Mouse (Mus musculus) layer of hippocampus, adult 9-10 months (tissue): ENCODE data around the gene Sephs1.

ENCODE experiments used
- DNase-seq: peaks from one replicate; pipeline ENCODE4 v3.0.0; 2022; ENCODE audit warnings: low spot score

Sephs1 gene

GRCm38 (mm10) chr2:4881350-4882248, at the start of gene Sephs1:
Gene Sephs1, plus strand, starts transcription at chr2:4881564.
- DNase-seq: peak; percentile 33

GRCm38 (mm10) chr2:4832166-4832565, 49.2 kb upstream of the Sephs1 start:
- DNase-seq: no peak

DNA sequence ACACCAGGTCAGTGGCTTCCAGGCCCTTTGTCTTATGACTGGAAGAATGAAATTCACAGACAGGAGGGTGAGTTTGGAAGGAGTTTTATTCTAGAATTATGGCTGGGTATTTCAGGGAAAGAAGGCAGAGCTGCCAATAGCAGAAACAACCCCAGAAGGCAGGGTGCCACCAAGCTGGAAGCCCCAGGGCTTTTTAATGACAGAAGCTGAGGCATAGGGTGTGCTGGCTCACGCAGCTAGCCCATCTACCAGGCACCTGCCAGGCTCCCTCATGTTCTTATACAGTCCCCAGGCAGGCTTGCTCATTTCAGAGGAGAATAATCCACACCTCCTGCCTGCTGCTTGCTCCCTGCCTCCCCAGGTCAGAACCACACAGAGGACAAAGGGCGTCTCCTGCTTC, 31.9 kb upstream of the Sephs1 start:
- DNase-seq: no peak

DNA sequence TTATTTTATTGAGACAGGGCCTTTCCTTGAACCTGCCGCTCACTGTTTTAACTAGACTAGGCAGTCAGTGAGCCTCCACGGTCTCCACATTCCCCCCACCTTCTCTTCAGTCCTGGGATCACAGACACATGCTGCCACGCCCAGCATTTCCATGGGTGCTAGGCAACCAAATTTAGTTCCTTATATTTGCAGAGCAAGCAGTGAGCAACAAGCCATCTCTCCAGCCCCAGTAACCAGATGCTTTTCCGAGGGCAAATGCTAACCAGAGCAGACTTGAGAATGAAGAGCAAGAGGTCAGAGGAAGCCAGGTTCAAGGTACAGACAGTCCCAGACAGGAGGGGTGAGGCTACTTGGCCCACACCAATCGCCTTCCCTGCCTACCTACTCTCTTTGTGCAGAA, 24.2 kb upstream of the Sephs1 start:
- DNase-seq: no peak

GRCm38 (mm10) chr2:4858161-4858560, 23.2 kb upstream of the Sephs1 start:
- no peak for DNase-seq

- peak; percentile 81 for DNase-seq
These were observed 17.2 kb upstream of the Sephs1 start for GRCm38 (mm10) chr2:4864008-4864816.

DNA sequence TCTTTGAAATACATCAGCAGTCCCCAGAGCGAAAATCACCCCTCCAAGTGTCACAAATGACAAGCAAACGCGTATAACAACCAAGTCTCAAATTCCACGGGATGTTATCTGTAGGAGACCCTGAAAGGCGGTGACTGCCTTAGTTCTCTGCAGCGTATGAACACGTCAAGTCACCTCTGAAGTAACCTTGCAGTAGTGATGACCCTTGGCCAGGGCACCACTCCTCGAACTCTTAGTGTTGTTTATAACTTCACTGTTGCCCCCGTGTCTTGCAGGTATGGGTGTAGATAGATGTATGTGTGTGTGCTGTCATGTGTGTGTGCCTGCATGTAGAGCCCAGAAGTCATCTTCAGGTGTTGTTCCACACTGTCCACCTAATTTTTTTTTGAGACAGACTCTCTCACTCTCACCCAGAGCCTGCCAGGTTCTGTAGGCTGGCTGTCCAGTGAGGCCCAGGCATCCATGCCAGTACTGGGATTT, 16.5 kb upstream of the Sephs1 start:
- no peak for DNase-seq

DNA sequence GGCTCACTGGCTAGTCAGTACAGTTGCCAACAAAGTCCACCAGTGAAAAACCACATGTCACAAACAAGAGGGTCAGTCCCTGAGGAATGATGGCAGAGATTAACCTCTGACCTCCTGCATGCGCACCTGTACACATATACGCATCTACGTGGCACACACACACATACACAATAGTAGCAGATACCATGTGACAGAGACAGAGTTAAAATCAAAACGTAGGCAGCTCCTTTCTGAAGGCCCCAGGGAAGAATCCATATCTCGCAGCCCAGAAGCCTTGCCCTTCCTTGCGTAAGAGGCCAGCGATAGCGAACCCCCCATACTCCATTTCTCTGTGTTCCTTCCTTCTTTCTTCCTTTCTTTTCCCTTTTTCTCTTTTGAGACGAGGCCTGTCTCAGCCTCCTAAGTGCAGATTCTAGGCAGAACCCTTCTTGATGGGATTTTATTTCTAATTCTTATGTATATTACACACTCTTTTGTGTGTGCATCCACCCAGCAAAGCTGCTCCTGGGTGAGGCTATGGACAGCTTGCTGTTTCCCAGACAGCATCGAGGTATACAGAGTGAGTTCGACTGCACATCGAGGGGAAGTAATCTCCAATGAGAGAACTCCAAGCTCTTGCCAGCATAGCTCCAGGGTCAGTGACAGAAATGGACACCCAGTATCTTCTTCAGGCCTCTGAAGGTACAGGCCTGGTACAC, 13.2 kb upstream of the Sephs1 start:
- DNase-seq: no peak

GRCm38 (mm10) chr2:4872740-4873139, 8.6 kb upstream of the Sephs1 start:
- no peak for DNase-seq

- DNase-seq: no peak
These were observed 8.0 kb upstream of the Sephs1 start for GRCm38 (mm10) chr2:4873331-4873730.

- no peak for DNase-seq
These were observed 6.3 kb upstream of the Sephs1 start for GRCm38 (mm10) chr2:4875090-4875489.

DNA sequence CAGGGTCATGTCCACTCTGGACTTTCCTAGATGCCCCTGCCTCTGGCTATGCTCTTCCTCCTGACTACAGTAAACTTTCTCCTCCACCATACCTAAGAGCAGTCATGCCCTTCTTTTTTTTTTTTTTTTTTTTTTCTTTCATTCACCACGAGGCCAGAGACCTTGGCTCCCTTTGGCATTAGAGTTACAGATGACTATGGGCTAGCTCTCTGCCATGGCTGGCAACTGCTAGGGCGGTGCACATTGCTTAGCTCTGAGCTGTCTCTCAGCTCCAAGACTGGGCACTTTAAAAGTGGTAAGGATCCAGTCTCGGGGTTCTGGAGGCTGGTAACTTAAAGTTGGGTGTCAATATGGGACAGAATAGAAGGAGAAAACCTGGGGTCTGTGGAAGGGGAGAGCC, 5.2 kb upstream of the Sephs1 start:
- no peak for DNase-seq

DNA sequence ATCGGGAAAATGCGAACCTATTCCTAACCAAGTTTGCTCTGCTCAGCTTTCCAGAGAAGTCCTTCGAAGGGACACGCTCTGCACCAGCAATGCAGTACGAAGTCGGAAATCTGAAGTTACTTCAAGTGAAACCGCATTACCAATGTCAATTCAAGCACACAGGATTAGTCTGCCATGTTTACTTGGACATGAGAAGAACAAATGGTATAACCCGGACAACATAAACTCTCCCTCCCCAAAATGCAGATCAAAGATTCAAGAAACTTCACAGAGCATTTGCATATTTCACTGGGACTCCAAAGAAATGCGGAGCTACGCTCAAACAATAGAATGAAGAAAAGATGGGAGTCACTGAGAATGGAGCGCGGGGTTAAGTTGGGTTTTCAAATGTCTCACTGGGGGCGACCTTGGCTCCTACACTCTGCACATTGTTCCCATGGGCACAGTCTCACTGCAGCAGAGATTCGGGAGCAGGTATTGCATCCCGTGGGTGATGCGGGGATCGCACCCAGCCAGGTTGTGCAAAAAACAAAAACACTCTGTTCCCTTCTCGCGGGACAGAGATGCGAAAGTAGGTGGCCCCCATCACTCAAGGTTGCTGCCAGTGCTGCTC, 521 bp upstream of the Sephs1 start:
- DNase-seq: no peak

DNA sequence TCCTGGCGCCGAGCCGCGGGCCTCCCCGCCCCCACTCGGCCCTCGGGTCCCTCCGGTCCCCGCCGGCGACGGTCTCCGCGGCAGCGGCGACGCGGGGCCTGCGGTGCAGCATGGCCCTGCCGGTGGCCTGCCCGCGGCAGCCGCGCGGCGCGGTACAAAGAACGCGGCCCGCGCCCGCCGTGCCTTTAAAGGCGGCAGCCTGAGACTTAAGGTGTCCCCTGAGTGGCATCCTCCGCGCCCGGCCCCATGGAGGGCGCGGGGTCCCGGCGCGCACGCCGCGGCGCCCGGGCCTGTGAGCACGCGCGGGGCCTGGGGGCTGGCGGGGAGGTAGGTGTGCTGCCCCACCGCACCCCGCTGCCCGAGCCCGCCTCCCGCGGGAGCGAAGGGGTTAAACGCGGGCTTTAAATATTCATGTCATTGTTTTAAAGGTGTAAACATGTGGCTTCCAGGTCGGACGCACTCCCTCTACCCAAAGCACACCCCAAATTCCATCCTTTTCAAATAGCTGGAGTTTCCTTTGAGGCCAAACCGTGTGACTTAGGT, 956 bp downstream of the Sephs1 start:
- DNase-seq: peak; percentile 33

- no peak for DNase-seq
These were observed 1.8 kb downstream of the Sephs1 start for GRCm38 (mm10) chr2:4883009-4883704.

- no peak for DNase-seq
These were observed 5.5 kb downstream of the Sephs1 start for GRCm38 (mm10) chr2:4886896-4887295.

- no peak for DNase-seq
These were observed 14.2 kb downstream of the Sephs1 start for GRCm38 (mm10) chr2:4895598-4895997.

DNA sequence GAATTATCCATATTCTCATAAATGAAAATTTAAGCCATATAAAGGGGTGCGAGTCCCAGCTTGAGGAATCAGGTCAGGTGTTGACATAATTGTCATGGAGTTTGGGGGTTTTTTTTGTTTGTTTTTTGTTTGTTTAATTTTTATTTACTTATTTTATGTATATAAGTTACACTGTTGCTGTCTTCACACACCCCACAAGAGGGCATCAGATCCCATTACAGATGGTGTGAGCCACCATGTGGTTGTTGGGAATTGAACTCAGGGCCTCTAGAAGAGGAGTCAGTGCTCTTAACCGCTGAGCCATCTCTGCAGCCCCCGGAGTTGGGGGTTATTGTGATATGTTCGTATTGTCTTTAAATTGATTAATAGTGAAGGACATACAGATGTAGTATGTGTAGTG, 15.6 kb downstream of the Sephs1 start:
- DNase-seq: no peak

DNA sequence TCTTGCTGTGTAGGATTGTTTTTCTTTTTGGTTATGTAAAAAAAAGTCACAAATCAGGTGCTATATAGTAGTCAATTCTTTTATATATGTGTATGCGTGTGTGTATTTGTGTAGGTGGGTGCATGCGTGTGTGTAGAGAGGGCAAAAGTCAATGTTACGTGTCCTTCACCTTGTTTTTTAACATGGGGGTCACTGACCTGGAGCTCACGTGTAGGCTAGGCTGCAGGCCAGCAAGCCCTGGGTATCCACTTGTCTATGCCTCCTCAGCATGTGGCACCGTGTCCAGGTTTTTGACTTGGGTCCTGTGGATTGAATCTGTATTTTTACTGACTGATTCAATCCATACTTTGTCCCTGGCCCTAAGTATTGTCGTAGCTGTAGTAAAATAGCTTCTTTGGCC, 19.3 kb downstream of the Sephs1 start:
- no peak for DNase-seq

GRCm38 (mm10) chr2:4902346-4902745, 21.0 kb downstream of the Sephs1 start:
- DNase-seq: no peak

GRCm38 (mm10) chr2:4907120-4907519, 25.8 kb downstream of the Sephs1 start:
- DNase-seq: no peak
